Mouse (Mus musculus) kidney, adult 2 months (tissue): ENCODE measurements around the gene Elp4.

Experiments
- CTCF ChIP-seq: fragments of 200-500 bp; conservative IDR thresholded peaks from 2 replicates; pipeline ENCODE4 v1.5.1; 2011; ENCODE audit warnings: low read depth, mild to moderate bottlenecking, control low read depth, low read length, moderate library complexity, mixed read lengths; ENCODE audit not compliant: insufficient read depth, insufficient read length
- POLR2A ChIP-seq: fragments of 200-500 bp; IDR thresholded peaks from one replicate; pipeline ENCODE4 v1.6.1; 2011; ENCODE audit warnings: low read depth, low read length, control low read depth

- TF ChIP-seq CTCF (no peak), POLR2A (no peak)
These were observed 220.5 kb downstream of the Elp4 start for GRCm38 (mm10) chr2:105683771-105684410.
